Mouse (Mus musculus) MEL (cell line): Measurements from ENCODE around the gene Shcbp1.

ENCODE experiments used
- MAX ChIP-seq: IDR thresholded peaks from 2 replicates; pipeline ENCODE4 v1.6.1; 2011; ENCODE audit warnings: low read length, improper control_type of control experiment
- MXI1 ChIP-seq: IDR thresholded peaks from 2 replicates; pipeline ENCODE4 v1.6.1; 2011; ENCODE audit warnings: mild to moderate bottlenecking, low read depth, low read length, improper control_type of control experiment
- RAD21 ChIP-seq: IDR thresholded peaks from 2 replicates; pipeline ENCODE4 v1.6.1; 2011; ENCODE audit warnings: mild to moderate bottlenecking, low read depth, low read length, improper control_type of control experiment
- TAL1 ChIP-seq: IDR thresholded peaks from 2 replicates; pipeline ENCODE4 v1.6.1; 2012; ENCODE audit warnings: mild to moderate bottlenecking, inconsistent platforms, low read length, moderate library complexity, mixed read lengths
- TCF12 ChIP-seq: IDR thresholded peaks from 2 replicates; pipeline ENCODE4 v1.6.1; 2014; ENCODE audit warnings: low read depth, mild to moderate bottlenecking, inconsistent platforms, low read length, improper control_type of control experiment, moderate library complexity

GRCm38 (mm10) chr8:4779254-4780055 is at the start of gene Shcbp1:
- TF ChIP-seq TCF12 (no peak), MXI1 (peak; percentile 60; the same call in 1 of the 2 replicates), TAL1 (no peak), RAD21 (no peak), MAX (no peak)
